ENCODE assay signal across 16 mouse cellular contexts in the genomic region with DNA sequence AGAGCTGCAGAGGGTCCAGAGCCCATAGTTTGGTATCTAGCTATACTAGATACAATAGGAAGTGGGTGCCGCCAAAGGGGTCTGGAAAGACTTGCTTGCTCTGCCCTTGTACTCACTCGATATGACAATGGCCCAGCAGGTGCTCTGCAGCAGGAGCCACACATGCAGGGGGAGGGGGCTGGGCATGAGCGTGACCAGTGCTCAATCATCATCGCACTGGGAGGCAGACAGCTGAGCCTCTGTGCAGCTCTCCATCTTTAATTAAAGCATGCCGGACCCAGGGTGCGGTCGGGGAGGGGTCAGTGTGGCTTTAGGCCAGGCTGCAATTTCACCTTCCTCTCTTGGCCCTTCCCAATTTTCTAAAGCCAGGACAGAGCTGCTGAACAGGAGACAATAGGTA.
DNase-seq lines count a peak whose midpoint lies in the region; ATAC-seq and TF ChIP-seq lines count a peak whose summit lies in the region.
"Had no signal": no experiment of that assay in that cellular context is flagged by ENCODE, and none has a peak within 500 bp of the region (broad histone marks: within the 10 kb centered on the region; RNA-seq: fewer than 3 reads in every experiment).

No protein-coding gene starts in this region.

- no peak for DNase-seq in embryonic facial prominence, embryonic 11.5 days (ENCODE audit: low spot score)
- no peak for DNase-seq in layer of hippocampus, adult 9-11 months
- DNase-seq: adrenal gland, adult 2 months; B cell, adult 2 months; cerebellum, postnatal 10 days; left cerebral cortex, postnatal 4 days; lung, adult 18-20 months had no signal

- H3K4me1 ChIP-seq in forebrain, embryonic 12.5 days, result peaks cover 23% of the 10 kb centered on the region
- peaks cover 7% of the 10 kb centered on the region for H3K4me1 ChIP-seq in forebrain, embryonic 16.5 days (replicated peaks; ENCODE audit: control insufficient read depth, insufficient read depth, low read length)
- H3K4me1 ChIP-seq in ES-Bruce4 (ENCODE audit: control insufficient read depth, insufficient read depth, low read length), result peaks cover 7% of the 10 kb centered on the region
- H3K4me1 ChIP-seq in embryonic facial prominence, embryonic 11.5 days (ENCODE audit: control insufficient read depth, insufficient read depth, low read length), result no peaks in the 10 kb centered on the region; the same call in 1 of the 2 replicates
- peaks cover 23% of the 10 kb centered on the region for H3K4me1 ChIP-seq in neural tube, embryonic 13.5 days (replicated peaks)
- no peaks in the 10 kb centered on the region for H3K4me1 ChIP-seq in intestine, postnatal 0 days (replicated peaks; ENCODE audit: control insufficient read depth, insufficient read depth, low read length)

- whole genome bisulfite sequencing in forebrain, embryonic 12.5 days, result 12% methylated on average over 7 of the region's 7 CpGs
- 11% methylated on average over 7 of the region's 7 CpGs for WGBS in forebrain, embryonic 16.5 days
- 25% methylated on average over 7 of the region's 7 CpGs for WGBS in embryonic facial prominence, embryonic 11.5 days
- WGBS in neural tube, embryonic 13.5 days, result 8% methylated on average over 7 of the region's 7 CpGs
- WGBS in intestine, postnatal 0 days, result 59% methylated on average over 7 of the region's 7 CpGs

- H3K4me3 ChIP-seq in forebrain, embryonic 12.5 days (replicated peaks), result no peak overlapping the region
- no peak overlapping the region for H3K4me3 ChIP-seq in forebrain, embryonic 16.5 days (replicated peaks; ENCODE audit: low read length)
- no peak overlapping the region for H3K4me3 ChIP-seq in ES-Bruce4 (ENCODE audit: low read depth, low read length)
- H3K4me3 ChIP-seq in embryonic facial prominence, embryonic 11.5 days (ENCODE audit: low read depth, low read length), result no peak overlapping the region
- H3K4me3 ChIP-seq in neural tube, embryonic 13.5 days, result no peak overlapping the region
- H3K4me3 ChIP-seq in intestine, postnatal 0 days (ENCODE audit: low read depth, low read length), result no peak overlapping the region
- H3K4me3 ChIP-seq: embryonic facial prominence, embryonic 12.5 days; heart, embryonic 12.5 days; kidney, embryonic 15.5 days; layer of hippocampus, adult 2 months had no signal

- H3K9ac ChIP-seq in forebrain, embryonic 12.5 days, result no peak overlapping the region
- H3K9ac ChIP-seq in forebrain, embryonic 16.5 days (replicated peaks; ENCODE audit: low read depth, low read length), result no peak overlapping the region
- no peak overlapping the region for H3K9ac ChIP-seq in ES-Bruce4 (ENCODE audit: low read depth, poor library complexity, severe bottlenecking)
- H3K9ac ChIP-seq in embryonic facial prominence, embryonic 11.5 days (replicated peaks; ENCODE audit: low read length), result no peak overlapping the region
- no peak overlapping the region for H3K9ac ChIP-seq in neural tube, embryonic 13.5 days
- no peak overlapping the region for H3K9ac ChIP-seq in intestine, postnatal 0 days (ENCODE audit: low read depth, low read length)
- H3K9ac ChIP-seq: embryonic facial prominence, embryonic 12.5 days; heart, embryonic 12.5 days; kidney, embryonic 15.5 days had no signal

- TF ChIP-seq CTCF in ES-Bruce4 (IDR thresholded peaks at IDR 0.05; ENCODE audit: low read depth, low read length), result no peak
- TF ChIP-seq CTCF in intestine, postnatal 0 days (IDR thresholded peaks at IDR 0.05; ENCODE audit: low read depth), result no peak

- H3K4me2 ChIP-seq in forebrain, embryonic 12.5 days, result no peak overlapping the region
- H3K4me2 ChIP-seq in forebrain, embryonic 16.5 days (ENCODE audit: low read length), result no peak overlapping the region
- no peak overlapping the region for H3K4me2 ChIP-seq in embryonic facial prominence, embryonic 11.5 days (ENCODE audit: low read depth, low read length)
- H3K4me2 ChIP-seq in neural tube, embryonic 13.5 days, result no peak overlapping the region
- H3K4me2 ChIP-seq in intestine, postnatal 0 days (replicated peaks; ENCODE audit: low read depth), result no peak overlapping the region
- H3K4me2 ChIP-seq: embryonic facial prominence, embryonic 12.5 days; heart, embryonic 12.5 days; kidney, embryonic 15.5 days had no signal

- peak; percentile 86 for TF ChIP-seq EP300 in ES-Bruce4 (IDR thresholded peaks at IDR 0.05; ENCODE audit: insufficient read depth, low read depth, low read length)

- H3K27ac ChIP-seq in forebrain, embryonic 12.5 days, result peak overlapping the region; percentile 10; the same call in 1 of the 2 replicates
- no peak overlapping the region for H3K27ac ChIP-seq in forebrain, embryonic 16.5 days (ENCODE audit: low read length)
- H3K27ac ChIP-seq in ES-Bruce4 (ENCODE audit: insufficient read depth, low read length), result no peak overlapping the region
- H3K27ac ChIP-seq in embryonic facial prominence, embryonic 11.5 days (replicated peaks; ENCODE audit: low read depth, low read length), result no peak overlapping the region
- no peak overlapping the region for H3K27ac ChIP-seq in neural tube, embryonic 13.5 days (replicated peaks)
- no peak overlapping the region for H3K27ac ChIP-seq in intestine, postnatal 0 days (ENCODE audit: low read depth, low read length)
- H3K27ac ChIP-seq: embryonic facial prominence, embryonic 12.5 days; kidney, embryonic 15.5 days; layer of hippocampus, adult 2 months had no signal

- TF ChIP-seq POLR2A in ES-Bruce4 (IDR thresholded peaks at IDR 0.05; ENCODE audit: insufficient read depth, low read length), result no peak

- ATAC-seq in forebrain, embryonic 12.5 days (ENCODE audit: low FRiP score), result peak; percentile 62; the same call in 1 of the 2 replicates
- no peak for ATAC-seq in forebrain, embryonic 16.5 days
- 0 out of 2 replicates have a peak, but pooled peaks have one; percentile 35 for ATAC-seq in embryonic facial prominence, embryonic 11.5 days (replicated peaks; ENCODE audit: insufficient number of reproducible peaks, low FRiP score, low TSS enrichment, low read depth)
- peak; percentile 55 for ATAC-seq in neural tube, embryonic 13.5 days (ENCODE audit: low read depth)
- ATAC-seq in intestine, postnatal 0 days, result no peak

- no peaks in the 10 kb centered on the region for H3K9me3 ChIP-seq in forebrain, embryonic 12.5 days
- no peaks in the 10 kb centered on the region for H3K9me3 ChIP-seq in forebrain, embryonic 16.5 days (ENCODE audit: control insufficient read depth, low read length)
- no peaks in the 10 kb centered on the region for H3K9me3 ChIP-seq in ES-Bruce4 (replicated peaks; ENCODE audit: control insufficient read depth, insufficient read depth, low read length, poor library complexity, severe bottlenecking)
- no peaks in the 10 kb centered on the region for H3K9me3 ChIP-seq in embryonic facial prominence, embryonic 11.5 days (replicated peaks; ENCODE audit: control insufficient read depth, low read length)
- H3K9me3 ChIP-seq in neural tube, embryonic 13.5 days, result no peaks in the 10 kb centered on the region
- no peaks in the 10 kb centered on the region for H3K9me3 ChIP-seq in intestine, postnatal 0 days (ENCODE audit: control insufficient read depth)
- H3K9me3 ChIP-seq: embryonic facial prominence, embryonic 12.5 days; heart, embryonic 12.5 days; kidney, embryonic 15.5 days had no signal

- no peaks in the 10 kb centered on the region for H3K36me3 ChIP-seq in forebrain, embryonic 12.5 days (replicated peaks)
- no peaks in the 10 kb centered on the region for H3K36me3 ChIP-seq in forebrain, embryonic 16.5 days (ENCODE audit: control insufficient read depth, insufficient read depth)
- H3K36me3 ChIP-seq in ES-Bruce4 (ENCODE audit: control insufficient read depth, insufficient read depth, low read length, poor library complexity, severe bottlenecking), result no peaks in the 10 kb centered on the region
- no peaks in the 10 kb centered on the region for H3K36me3 ChIP-seq in embryonic facial prominence, embryonic 11.5 days (replicated peaks; ENCODE audit: control insufficient read depth, insufficient read depth, low read depth, low read length)
- no peaks in the 10 kb centered on the region for H3K36me3 ChIP-seq in neural tube, embryonic 13.5 days
- H3K36me3 ChIP-seq in intestine, postnatal 0 days (ENCODE audit: control insufficient read depth, insufficient read depth), result no peaks in the 10 kb centered on the region
- H3K36me3 ChIP-seq: embryonic facial prominence, embryonic 12.5 days; heart, embryonic 12.5 days; kidney, embryonic 15.5 days had no signal

- H3K27me3 ChIP-seq in forebrain, embryonic 12.5 days, result peaks cover 32% of the 10 kb centered on the region
- H3K27me3 ChIP-seq in forebrain, embryonic 16.5 days (replicated peaks; ENCODE audit: control insufficient read depth, insufficient read depth, low read length), result 0 out of 2 replicates have a peak, but pooled peaks cover 6% of the 10 kb centered on the region
- no peaks in the 10 kb centered on the region for H3K27me3 ChIP-seq in ES-Bruce4 (ENCODE audit: control insufficient read depth, insufficient read depth, low read length, poor library complexity, severe bottlenecking)
- no peaks in the 10 kb centered on the region for H3K27me3 ChIP-seq in embryonic facial prominence, embryonic 11.5 days (ENCODE audit: control insufficient read depth, insufficient read depth, low read length)
- no peaks in the 10 kb centered on the region for H3K27me3 ChIP-seq in neural tube, embryonic 13.5 days
- H3K27me3 ChIP-seq in intestine, postnatal 0 days (replicated peaks; ENCODE audit: control insufficient read depth, insufficient read depth, low read length), result no peaks in the 10 kb centered on the region
- H3K27me3 ChIP-seq: embryonic facial prominence, embryonic 12.5 days; kidney, embryonic 15.5 days had no signal

Comparison
In these comparisons a context has a peak if more than half of its experiments do, and no peak if none do; other contexts are left out.
1. ATAC-seq: peak in forebrain, embryonic 12.5 days (single experiment), embryonic facial prominence, embryonic 11.5 days (single experiment) and neural tube, embryonic 13.5 days (single experiment); none in forebrain, embryonic 16.5 days (single experiment) and intestine, postnatal 0 days (single experiment).